Mouse (Mus musculus) kidney, postnatal 4 days (tissue): ENCODE measurements around the gene Rgl1.

Source experiments
- DNase-seq, 2 experiments: peaks; one replicate each; pipeline ENCODE4 v3.0.0; 2021; ENCODE audit warnings: mixed read lengths in 2 of 2

Rgl1 gene

DNA sequence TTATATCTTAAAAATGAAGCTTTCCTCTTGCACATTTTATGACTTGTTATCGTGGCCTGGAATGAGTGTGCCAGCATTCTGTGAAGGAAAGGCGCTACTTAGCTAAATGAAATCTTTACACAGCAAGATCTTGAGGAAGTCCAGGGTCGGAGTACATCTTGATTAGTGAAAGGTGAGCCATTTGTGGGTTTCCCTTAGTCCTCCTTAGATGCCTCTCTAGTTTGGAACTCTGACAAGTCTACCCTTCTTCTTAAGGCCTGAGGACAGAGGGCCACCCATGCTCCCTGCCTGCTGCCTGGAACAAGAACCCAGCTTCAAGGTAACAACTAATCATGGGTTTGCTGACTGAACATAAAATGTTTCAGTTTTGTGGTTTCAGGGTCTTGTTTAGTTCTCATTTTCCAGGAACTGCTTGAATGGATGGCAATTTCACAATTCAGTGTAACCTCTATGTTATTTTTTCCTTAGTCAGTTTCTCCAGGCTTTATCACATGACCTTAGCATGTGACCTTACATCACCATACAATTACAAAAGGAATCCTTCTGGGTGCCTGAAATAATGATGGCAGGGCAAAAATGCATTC lies 225.8 kb downstream of the Rgl1 start:
- no peak for DNase-seq

GRCm38 (mm10) chr1:152538817-152539216 lies 227.3 kb downstream of the Rgl1 start:
- no peak for DNase-seq

DNA sequence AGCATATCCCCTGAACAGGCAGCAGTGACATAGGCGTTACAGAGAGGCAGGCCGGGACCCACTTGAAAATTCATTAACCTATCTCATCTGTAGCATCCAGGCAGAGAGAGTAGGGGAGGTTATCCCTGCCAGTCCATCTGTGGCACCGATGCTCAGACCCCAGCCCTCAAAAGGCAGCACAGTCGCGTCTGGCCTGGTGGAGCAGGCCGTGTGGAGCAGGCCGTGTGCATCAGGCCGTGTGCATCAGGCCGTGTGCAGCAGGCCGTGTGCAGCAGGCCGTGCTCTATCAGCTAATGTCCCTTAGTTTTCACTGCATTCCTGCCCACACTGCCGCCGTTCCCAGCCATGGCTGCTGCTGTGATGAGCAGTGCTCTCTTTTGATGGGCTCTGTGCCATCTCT lies 229.0 kb downstream of the Rgl1 start:
- no peak for DNase-seq

GRCm38 (mm10) chr1:152536416-152537018 lies 229.6 kb downstream of the Rgl1 start:
- DNase-seq: no peak

GRCm38 (mm10) chr1:152534531-152534930 lies 231.6 kb downstream of the Rgl1 start:
- no peak for DNase-seq

- peak; percentile 62 to 66 for DNase-seq
Observed at GRCm38 (mm10) chr1:152531498-152531897, 234.7 kb downstream of the Rgl1 start.

- no peak for DNase-seq
Observed at GRCm38 (mm10) chr1:152528778-152529177, 237.4 kb downstream of the Rgl1 start.

- no peak for DNase-seq
Observed at GRCm38 (mm10) chr1:152528214-152528613, 237.9 kb downstream of the Rgl1 start.

- DNase-seq: no peak
Observed at GRCm38 (mm10) chr1:152526154-152526553, 240.0 kb downstream of the Rgl1 start.

GRCm38 (mm10) chr1:152524987-152525648 lies 241.0 kb downstream of the Rgl1 start:
- peak; percentile 74 to 79 for DNase-seq

DNA sequence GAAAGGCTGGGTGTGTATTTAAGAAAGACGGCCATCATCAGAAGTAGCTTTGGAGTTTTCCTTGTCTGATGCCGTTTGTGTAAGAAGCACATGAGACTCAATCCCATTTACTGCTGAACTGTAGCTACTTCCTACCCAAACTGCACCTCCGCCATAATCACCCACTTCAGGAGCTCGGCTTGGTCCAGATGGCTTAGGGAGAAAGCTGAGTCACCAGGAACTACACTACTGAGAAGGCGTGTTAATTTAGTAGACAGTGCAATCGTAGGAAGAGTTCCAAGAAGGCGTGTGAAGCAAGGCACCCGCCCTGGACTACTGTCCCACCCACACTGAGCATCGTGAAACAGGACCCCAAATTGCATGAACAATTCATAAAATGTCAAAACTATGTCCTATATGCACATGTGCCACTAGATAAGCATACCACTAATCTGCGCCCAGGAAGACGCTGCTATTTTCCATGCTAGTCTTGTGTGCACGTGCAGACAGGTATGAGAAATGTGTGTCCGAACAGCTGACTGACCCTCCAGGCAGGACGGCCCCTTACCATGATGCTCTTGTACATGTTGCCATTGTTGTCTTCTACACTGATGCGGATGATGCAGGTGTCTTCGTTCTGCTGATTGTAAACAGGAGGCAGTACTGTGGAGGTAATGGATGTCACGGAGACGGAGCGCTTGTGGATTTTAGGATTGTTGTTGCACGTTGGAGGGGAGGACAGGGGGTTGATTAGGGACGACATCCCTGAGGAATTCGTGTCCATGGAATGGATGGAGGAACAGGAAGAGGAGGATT lies 241.9 kb downstream of the Rgl1 start:
- no peak for DNase-seq

DNA sequence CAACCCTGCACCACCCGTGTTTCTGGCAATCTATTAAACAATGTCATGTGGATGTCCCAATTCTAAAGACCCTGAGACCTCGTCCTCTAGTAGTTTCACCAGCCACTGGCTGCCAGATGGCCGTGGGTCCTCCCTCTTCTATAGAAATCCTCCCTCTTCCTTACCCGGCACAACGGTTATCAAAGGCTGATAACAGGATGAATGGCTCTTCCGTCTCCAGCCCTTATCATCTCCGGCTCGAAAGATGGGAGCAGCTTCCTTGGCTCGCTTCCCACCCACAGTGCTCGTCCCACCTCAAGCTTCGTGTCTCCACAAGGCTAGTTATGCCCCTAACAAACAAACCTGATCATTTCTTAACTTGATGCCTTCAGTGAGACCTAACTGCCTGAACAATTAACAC lies 242.9 kb downstream of the Rgl1 start:
- no peak for DNase-seq

- no peak for DNase-seq
Observed at GRCm38 (mm10) chr1:152522226-152522625, 243.9 kb downstream of the Rgl1 start.

DNA sequence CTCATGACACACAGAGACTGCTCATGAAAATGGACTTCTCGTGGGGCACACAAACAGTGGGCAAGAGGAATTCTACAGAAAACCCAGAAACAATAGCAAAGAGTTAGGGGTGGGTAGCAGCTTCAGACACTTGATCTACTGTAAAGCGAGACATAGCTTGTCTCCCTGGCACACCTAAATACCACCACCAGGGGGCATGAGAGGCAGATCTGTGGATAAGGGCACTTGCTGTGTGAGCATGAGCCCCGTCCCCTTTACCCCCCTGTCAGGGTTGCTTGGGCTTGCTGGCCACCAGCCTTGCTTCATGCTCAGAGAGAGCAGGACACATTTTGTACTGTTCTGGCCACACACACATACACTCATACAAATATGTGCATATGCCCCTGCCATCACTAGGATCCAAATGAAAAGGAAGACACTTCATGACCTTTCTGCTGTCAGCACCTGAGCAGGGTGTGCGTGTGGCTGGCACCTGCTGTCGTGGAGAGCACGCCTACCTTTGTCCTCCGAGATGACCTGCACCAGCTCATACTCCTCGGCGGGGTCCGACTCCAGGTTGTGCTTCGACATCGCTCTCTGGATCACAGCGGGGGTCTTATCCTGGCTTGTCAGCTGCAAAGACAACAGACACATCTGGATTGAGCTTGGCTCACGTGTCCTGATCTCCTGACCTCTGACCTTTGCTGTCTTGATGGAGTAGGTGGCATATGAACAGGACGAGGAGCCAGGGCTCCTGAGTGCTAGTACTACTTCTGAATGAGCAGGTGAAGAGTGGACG lies 245.2 kb downstream of the Rgl1 start:
- peak; percentile 81 to 84 for DNase-seq

- no peak for DNase-seq
Observed at GRCm38 (mm10) chr1:152518971-152519370, 247.2 kb downstream of the Rgl1 start.

DNA sequence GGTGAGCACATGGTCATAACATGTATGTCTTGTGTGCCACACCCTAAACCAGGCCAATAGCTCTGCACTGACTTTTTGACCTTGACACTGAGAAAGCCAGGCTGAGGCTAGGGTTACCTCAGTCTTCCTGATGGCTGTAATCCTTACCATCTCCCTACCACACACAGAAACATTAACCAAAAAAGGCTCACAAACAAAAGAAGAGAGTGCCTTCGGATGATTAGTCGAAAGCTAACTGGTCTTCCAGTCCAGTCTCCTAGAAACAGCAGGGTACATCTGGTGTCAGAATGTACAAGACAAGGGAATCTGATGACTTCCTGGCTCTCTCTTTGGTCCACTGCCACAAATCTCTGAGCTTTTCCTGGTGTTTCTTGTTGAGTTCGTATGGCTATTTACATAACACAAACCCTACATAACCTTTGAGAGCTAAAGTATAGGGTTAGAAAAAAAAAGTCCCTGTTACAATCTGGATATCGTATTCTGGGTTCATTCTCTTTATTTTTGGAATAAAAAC lies 249.0 kb downstream of the Rgl1 start:
- DNase-seq: no peak

GRCm38 (mm10) chr1:152514256-152514655 lies 251.9 kb downstream of the Rgl1 start:
- DNase-seq: no peak

DNA sequence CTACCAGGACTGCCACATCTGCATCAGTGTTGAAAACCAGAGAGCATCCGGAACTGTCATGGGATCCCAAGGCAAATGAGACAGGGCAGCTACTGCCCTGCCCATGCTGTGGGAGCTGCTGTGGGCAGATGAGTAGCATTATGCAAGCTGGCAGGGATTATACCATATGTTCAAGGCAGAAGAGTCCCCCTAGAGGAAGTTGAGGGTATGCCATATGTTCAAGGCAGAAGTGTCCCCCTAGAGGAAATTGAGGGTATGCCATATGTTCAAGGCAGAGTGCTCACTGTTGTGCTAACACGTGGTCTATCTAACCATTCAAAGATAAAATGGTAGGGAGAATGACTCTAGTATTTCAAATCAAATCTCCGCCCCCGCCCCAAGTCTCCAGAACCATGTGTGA lies 254.9 kb downstream of the Rgl1 start:
- peak in 1 of 2 experiments; percentile 34 for DNase-seq

DNA sequence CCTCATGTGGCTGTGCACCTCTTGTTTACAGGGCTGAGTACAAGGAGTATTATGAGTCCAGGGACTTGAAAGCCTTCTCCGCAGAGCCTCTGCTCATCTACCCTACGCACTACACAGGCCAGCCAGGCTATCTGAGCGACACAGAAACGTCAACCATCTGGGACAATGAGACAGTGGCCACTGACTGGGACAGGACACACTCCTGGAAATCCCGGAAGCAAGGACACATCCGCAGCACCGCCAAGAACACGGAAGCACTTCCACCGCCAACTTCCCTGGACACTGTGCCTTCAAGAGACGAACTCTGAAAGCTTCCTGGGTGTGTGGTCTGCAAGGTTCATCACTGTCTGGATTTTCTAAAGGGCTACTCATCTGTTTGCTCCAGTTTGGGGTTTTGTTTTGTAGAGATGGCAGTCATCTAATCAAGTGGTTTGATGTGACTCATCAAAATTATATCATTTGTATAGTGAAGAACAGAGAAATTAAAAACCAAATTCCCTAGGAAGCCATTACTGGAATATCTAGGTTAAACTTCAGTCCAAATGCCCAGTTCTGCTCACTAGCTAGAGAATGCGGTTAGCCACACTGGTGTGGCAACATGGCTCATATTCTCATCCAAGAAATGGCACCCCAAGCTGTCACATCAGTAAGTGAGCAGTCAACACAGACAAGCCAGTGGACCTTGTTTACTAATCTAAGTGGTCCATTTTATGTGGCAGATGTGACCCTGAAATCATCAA lies 257.5 kb downstream of the Rgl1 start:
- no peak for DNase-seq

GRCm38 (mm10) chr1:152506726-152507125 lies 259.4 kb downstream of the Rgl1 start:
- no peak for DNase-seq

GRCm38 (mm10) chr1:152506175-152506574 lies 260.0 kb downstream of the Rgl1 start:
- no peak for DNase-seq

DNA sequence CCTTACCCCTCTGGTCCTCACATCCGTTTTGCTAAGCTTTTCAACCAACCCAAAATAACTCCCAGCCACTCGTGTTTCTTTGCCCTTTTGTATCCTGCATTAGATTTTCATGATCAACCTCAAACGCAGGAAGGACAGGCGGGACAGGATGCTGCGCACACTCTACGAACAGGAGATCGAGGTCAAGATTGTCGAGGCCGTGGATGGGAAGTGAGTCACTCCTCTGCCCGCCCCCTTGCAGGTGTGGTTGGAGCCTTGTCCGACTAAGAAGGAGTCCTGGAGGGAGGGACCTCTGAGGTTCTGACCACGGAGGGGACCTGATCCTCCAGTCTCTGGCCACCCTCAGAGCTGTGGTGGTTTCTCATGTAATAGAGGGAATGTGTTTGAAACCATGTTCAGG lies 266.3 kb downstream of the Rgl1 start:
- no peak for DNase-seq
